Mouse (Mus musculus) gastrocnemius, postnatal 4 days (tissue): Measurements from ENCODE around the gene Fam69b. TPM values are rescaled to one million over a fixed set of nuclear protein-coding genes. Genes with fewer than 3 reads are reported as not detected.

Source experiments
- DNase-seq, 2 experiments: peaks; one replicate each; pipeline ENCODE4 v3.0.0; 2021 to 2022; ENCODE audit warnings: low spot score in 2 of 2, mixed read lengths in 2 of 2
- long read RNA-seq, 2 experiments: library from polyadenylated mRNA; stranded (forward); transcript quantifications; one replicate each; pipeline ENCODE4 v2.0.0; 2021
- total RNA-seq, 2 experiments: library from RNA; stranded (reverse); gene quantifications; 2 replicates each; pipeline ENCODE4 v1.2.3; 2021

Fam69b gene
- 1 to 10 TPM; 2.6 to 4.0 TPM for total RNA-seq
- long read RNA-seq, experiment 1, transcript Fam69b-201 (5 exons, 1,622 nt): major isoform, 10 of 11 reads
- long read RNA-seq, experiment 1, partial matches to known transcripts: 0 of 11 reads
- long read RNA-seq, experiment 1, other reads (novel, unspliced or antisense): 1 of 11 reads
- long read RNA-seq, experiment 2, transcript Fam69b-201 (5 exons, 1,622 nt): major isoform, 7 of 8 reads
- long read RNA-seq, experiment 2, partial matches to known transcripts: 0 of 8 reads
- long read RNA-seq, experiment 2, other reads (novel, unspliced or antisense): 1 of 8 reads

GRCm38 (mm10) chr2:26627921-26628739, at the start of gene Fam69b:
Gene Fam69b, plus strand, starts transcription at chr2:26628457.
- DNase-seq: peak; percentile 47 to 72

- no peak for DNase-seq
Measured at GRCm38 (mm10) chr2:26579714-26580113, 48.5 kb upstream of the Fam69b start, which contains the start of gene Egfl7. Gene Egfl7, plus strand, starts transcription at chr2:26580014.

GRCm38 (mm10) chr2:26580751-26581150, 47.5 kb upstream of the Fam69b start:
- no peak for DNase-seq

- no peak for DNase-seq
Measured at GRCm38 (mm10) chr2:26582203-26582602, 46.1 kb upstream of the Fam69b start.

GRCm38 (mm10) chr2:26582741-26583140, 45.5 kb upstream of the Fam69b start:
- no peak for DNase-seq

- no peak for DNase-seq
Measured at GRCm38 (mm10) chr2:26583640-26584039, 44.6 kb upstream of the Fam69b start.

GRCm38 (mm10) chr2:26585713-26586112, 42.5 kb upstream of the Fam69b start:
- no peak for DNase-seq

DNA sequence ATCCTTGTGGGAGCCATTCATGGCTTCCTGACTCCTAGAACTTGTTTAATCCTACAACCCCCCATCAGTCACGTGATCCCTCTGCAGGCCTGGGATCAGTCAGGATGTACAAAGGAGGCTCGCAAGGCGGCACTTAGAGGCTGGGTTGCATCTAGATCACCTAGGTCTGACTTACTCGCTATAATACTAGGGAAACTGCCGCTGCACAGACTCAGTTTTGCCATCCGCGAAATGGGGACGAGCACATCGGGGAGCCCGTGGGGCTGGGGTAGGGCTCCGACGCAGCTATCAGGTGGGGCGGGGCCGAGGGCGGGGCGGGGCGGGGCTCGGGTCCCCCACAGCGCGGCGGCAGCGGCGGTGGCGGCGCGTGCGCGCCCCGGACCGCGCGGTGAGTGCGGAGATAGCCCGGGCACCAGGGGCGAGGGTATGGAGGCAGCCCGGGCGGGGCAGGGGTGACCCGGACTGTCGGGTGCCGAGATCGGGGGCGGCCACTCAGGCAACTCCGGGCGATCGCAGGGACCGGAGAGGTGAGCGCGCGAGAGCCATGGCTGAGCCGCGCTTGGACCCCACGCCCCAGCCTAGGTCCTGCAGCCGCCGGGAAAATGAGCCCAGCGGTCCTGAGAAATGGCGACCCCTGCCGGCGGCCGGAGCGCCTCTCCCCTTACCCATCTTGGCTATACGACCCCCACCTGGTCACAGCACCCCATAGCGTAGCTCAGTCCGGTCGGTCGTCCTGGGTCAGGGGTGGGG, 41.8 kb upstream of the Fam69b start, which contains the start of gene Gm20532:
Gene Gm20532 (plus strand): TSS at position 346 of the 750 bp plus-strand sequence.
- peak; percentile 60 to 68 for DNase-seq

- DNase-seq: no peak
Measured at GRCm38 (mm10) chr2:26587044-26587405, 41.2 kb upstream of the Fam69b start.

DNA sequence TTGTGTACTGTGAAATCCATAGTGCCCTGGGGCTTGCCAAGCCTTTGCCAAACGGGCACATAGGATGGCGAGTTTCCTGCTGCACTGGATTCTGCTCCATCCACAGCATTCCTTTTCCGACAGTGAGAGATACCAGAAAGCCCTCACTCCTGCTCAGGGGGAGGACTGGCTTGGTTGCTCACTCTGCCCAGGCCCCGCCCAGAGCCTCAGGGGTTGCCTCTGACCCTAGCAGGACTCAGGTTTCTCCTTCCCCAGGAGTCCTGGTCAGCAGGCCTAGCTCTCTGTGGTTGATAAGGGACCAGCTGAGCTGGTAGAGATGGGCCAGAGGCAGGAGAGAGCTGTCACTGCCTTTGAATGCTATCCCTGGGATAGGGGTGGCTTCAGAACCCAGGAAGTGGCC, 39.7 kb upstream of the Fam69b start:
- no peak for DNase-seq

- no peak for DNase-seq
Measured at GRCm38 (mm10) chr2:26589284-26589683, 39.0 kb upstream of the Fam69b start.

DNA sequence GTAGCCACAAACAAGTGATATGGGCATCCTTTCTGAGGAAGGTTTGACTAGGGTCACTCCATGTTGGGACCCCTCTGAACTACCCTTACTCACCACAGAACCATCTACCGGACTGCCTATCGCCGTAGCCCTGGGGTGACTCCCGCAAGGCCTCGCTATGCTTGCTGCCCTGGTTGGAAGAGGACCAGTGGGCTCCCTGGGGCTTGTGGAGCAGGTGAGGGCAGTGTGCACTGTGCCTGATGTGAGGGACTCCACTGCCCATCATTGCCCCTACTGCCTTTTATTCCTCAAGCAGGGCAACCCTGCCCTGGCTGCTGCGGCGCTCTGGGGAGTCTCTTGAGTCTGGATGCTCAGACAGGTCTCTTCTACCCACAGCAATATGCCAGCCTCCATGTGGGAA, 38.0 kb upstream of the Fam69b start:
- DNase-seq: no peak

GRCm38 (mm10) chr2:26590962-26591361, 37.3 kb upstream of the Fam69b start:
- no peak for DNase-seq

DNA sequence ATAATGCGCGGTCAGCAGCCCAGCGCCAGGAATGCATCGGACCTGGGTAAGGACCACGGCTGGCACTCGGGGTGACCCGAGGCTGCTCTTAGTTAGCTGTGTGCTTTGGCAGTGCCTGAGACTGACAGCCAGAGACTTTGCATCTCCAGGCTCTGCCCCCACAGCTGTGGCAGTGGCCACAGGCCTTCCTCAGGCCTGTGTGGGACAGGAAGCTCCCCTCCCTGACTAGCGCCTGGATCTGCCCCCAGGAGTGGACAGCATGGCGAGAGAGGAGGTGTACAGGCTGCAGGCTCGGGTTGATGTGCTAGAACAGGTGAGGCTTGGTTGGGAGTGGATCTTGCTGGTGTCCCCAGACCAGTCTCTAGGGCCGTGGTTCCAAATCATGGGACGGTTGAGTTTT, 36.8 kb upstream of the Fam69b start:
- no peak for DNase-seq

GRCm38 (mm10) chr2:26593211-26594021, 34.8 kb upstream of the Fam69b start:
- DNase-seq: no peak

- no peak for DNase-seq
Measured at GRCm38 (mm10) chr2:26594022-26594346, 34.3 kb upstream of the Fam69b start.

DNA sequence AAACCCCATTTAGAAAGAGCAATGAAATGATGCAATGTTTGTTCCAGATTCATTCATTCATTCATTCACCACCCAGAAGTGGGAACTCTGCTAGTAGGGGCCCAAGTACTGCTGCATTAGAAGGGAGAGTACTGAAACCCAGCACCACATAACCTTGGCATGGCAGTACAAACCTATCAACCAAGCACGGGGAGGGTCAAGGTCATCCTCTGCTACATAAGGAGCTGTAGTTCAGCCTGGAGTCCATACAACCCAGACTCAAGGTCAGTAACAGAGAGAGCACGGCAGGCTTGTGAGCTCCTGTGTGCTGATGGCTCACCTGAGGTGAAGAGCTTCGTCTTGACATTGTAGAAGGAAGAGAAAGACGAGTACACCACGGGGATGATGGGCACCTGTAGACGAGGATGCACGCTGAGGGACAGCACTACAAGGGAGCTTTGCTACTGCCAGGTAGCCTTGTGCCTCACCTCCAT, 33.8 kb upstream of the Fam69b start:
- DNase-seq: no peak

DNA sequence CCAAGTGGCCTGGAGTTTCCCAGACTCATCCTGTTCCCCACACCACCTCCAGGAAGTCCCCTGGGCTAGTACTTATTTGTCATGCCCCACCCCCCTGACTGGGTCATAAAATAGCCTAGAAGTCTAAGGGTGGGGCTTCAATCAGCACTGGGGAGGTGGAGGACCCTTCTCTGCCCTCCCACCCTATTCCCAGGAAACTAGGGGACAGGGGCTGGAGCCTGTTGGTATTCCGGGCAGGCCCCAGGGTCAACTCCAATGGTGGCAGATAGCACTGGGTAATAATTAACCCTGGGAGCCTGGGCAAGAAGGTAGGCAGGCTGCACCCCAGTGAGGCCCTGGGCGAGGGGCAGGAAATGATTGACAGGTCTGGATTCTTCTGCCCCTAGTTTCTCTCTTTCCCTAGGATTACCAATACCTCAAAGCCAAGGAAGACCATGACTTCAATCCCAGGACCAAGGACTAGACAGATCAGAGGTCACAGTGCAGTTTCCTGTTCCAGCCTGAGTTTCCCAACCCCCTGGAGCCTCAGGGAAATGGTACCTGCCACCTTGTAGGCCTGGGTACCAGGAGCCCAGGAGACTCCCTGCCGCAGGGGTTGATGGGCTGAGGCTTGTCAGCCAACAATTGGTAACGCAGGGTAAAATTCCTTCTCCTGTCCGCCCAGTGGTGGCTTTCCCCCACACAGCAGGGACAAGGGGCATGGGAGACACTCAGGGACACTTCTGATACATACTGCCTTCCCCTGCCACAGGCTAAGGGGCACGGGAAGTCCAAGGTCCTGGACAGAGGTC, 33.1 kb upstream of the Fam69b start:
- no peak for DNase-seq

GRCm38 (mm10) chr2:26595725-26596435, 32.4 kb upstream of the Fam69b start:
- no peak for DNase-seq
